Mouse (Mus musculus) left cerebral cortex, adult 8-10 months (tissue): ENCODE results near the gene Eif3d. TPM values are rescaled to one million over a fixed set of nuclear protein-coding genes. Genes with fewer than 3 reads are reported as not detected.
A peak's percentile ranks its signal among the peaks of the same experiment; 100 is the strongest.
"Not testable (repeated sequence)": the region's sequence is repeated elsewhere in the genome, so short reads cannot be mapped to it uniquely, and the experiment has no call there.

Source experiments
- DNase-seq, 2 experiments: peaks; one replicate each; pipeline ENCODE4 v3.0.0; 2022; ENCODE audit warnings: low spot score in 2 of 2
- total RNA-seq, 4 experiments: library from RNA; stranded (reverse); gene quantifications; 2 replicates each; pipeline ENCODE4 v1.2.4; 2022

Eif3d gene
- 100 to 1,000 TPM in 2 of 4 experiments, 10 to 100 TPM in 2; 87.5 to 106 (median 98.6) TPM for total RNA-seq

DNA sequence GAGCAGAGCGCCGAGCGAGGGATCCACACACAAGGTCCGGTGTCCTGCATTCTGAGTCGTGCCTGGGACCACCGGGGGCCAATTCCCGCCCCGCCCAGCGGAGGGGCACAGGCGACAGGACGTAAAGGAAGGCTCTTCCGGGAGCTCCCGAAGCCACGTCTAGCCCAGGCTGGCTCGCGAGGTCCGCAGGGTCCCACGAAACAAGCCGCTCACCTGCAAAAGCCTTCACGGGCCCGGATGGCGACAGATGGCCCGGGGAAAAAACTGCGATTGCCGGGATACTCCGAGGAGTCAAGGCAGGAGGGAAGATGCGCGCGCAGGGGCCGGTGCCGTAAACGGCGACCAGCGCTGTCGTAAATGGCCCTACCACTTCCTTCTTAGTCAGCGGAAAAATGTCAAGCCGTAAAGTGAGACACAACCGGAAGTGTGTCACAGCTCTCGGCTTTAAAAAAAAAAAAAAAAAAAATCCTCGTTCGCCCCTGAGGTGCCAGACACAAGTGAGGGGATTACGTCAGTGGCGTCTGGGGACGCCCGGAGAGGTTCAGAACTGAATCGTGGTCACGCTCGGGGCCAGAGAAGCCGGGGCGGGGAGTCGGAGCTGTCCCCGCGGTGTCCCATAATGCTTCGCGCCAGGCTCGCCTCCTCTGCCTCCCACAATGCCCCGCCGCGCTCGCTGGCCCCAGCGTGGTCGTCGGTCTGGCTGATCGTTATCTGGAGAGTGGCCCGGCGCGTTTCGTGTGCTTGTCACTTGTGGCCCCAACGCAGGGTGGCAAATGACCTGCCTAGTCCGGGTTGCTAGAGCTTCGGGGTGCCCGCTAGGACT is at the start of gene Eif3d:
TSS of gene Eif3d (minus strand) at position 344 of the 823 bp plus-strand sequence.
- DNase-seq: peak; percentile 97 to 100

DNA sequence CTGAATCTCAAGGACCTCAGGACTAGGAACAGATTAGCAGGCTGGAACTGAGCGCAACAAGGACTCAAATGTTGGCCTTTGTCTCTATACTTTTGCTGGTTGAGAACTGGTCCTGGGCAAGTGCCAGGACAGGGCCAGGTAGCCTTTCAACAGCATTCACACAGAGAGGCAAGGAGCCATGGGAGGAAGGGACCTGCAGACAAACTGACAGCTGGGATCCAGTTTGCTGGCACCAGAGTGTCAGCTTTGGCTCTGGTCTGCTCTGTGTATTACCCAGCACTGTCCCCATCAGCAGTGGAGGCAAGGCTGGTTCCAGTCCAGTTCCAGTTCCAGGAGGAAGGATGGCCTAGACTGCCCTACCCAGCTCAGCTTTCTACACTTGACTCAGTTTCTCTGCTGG is 43.4 kb upstream of the Eif3d start:
- no peak for DNase-seq

DNA sequence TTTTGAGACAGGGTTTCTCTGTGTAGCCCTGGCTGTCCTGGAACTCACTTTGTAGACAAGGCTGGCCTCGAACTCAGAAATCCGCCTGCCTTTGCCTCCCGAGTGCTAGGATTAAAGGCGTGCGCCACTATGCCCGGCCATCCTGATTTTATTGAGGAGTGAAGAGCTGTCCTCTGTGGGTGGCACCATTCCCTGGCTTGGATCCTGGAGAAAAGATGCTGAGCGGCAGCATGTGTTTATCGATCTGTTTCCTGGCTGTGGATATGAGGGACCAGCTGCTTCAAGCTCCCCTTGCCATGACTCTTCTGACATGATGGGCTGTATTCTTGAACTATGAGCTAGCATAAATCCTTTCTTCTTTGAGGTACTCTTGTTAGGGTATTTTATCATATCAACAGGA is 37.6 kb upstream of the Eif3d start:
- DNase-seq: not testable (repeated sequence)

DNA sequence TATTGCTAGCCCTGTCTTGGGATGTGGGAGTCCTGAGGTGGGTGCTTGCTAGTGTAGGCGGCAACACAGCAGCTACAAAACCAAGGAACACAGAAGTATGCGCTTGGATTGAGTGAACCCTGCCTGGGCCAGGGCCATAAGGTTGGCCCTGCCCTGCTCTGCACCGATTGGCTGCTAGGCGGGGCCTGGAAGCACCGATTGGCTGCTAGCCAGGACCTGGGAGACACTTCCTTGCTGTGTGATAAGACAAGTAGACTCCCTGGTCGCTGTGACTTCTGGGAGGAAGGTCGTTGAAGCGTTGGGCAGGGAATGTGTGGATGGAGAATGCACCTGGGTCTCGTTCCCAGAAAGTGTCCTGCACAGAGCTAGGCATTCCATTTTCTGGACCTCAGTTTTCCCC is 33.3 kb upstream of the Eif3d start:
- no peak for DNase-seq

DNA sequence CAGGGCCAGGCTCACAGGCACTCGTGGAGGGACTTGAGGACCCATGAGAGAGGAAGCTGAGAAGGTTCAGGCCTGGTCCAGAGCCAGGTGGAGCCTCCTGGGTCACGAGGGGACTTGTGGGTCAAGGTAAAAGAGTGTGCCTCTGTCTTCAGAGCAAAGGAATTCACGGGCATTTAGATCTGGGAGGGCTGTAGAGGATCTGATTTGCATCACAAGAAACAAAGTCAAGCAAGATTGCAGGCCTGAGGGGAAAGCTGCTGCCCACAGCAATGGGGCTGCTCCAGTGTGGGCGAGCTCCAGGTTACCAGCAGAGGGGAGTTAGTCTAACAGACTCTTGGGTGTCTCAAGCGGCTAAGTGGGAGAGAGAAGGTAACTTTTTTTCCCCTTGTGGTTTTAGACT is 30.8 kb upstream of the Eif3d start:
- no peak for DNase-seq

DNA sequence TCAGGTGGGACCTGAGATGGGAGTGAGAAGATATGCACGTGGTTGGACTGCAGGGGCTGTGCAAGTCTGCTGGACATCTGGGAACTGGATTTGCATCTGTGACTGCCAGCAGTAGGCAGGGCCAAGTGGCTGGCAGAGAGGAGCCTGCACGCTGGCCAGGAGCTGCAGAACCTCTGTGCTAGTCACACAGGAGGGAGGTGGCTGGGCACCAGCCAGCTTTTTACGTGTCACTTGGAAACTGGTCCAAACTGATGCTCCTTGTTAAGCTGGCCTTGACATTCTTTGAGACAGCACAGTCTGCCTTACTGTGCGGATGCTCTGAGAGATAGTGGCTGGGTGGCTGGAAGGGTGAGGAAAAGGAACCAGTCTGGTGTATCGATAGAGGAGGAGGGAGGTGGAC is 17.9 kb upstream of the Eif3d start:
- DNase-seq: no peak

DNA sequence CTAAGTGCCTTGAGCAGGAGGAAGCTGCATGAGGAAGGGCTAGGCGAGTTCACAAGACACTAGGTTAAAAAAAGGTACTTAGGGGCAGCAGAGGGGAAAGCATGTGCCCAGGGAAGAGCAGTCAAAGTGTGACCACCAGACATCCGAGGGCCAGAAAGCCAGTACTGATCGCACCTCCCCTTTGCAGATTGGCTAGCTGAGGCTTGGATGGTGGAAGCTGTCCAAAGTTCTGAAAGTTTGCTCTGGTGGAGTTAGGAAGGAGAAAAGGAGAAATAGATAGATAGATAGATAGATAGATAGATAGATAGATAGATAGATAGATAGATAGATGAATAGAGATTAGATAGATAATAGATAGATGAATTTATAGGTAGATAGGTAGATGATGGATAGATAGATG is 12.8 kb upstream of the Eif3d start:
- DNase-seq: no peak

DNA sequence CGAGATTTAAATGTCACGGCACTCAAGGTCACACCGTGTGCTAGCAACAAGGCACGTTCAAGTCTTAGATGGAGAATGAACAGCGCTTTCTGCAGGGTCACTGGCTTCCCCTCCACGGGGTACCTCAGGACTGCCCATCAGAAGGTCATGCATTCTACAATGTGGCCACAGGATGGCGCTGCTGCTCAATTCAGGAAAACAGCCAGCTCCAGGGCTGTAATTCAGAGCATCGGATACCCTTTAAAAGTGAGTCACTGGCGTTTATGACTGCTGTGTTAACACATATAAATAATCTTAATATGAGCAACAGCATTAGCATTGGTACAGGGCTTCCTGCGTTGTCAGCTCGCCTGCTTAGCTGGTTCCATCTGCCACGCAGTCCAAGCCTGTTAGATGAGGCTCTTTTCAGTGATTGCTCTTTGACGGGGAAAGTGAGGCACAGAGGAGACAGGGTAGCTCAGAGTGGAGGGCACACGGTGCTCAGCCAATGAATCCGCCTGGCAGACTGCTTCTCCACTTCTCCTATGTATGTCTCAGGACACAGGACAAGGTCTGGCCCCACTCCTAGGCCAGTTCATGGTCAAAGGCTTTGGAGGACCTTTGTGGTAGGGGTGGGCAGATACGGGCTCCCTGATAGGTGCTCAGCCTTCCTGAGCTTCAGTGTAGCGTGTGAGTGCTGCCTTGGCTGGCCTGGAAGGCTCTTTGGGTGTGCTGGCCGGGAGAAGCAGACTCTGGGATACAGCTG is 11.8 kb upstream of the Eif3d start:
- DNase-seq: peak; percentile 44 to 82

DNA sequence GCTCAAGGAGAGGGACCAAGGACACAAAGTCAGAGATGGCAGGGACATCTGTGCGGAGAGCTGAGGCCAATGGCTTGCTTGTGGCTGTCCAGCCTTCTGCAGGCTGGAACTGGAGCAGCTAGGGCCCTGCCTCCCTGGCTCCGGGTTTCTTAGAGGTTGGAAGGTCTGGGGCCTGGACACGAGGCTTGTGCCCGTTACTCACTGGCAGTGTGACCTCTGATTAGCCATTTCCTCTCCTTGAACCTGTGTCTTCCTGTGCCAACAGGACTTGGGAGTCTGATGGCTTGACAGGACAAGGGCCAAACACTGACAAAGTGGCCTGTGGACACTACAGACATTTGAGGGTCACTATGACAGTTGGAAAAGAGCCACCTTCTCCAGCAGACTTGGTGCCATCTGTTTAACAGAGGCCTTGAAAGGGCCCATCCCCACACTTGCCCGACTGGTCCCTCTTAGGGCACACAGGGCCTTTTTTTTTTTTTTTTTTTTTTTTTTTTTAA is 10.6 kb upstream of the Eif3d start:
- DNase-seq: no peak

DNA sequence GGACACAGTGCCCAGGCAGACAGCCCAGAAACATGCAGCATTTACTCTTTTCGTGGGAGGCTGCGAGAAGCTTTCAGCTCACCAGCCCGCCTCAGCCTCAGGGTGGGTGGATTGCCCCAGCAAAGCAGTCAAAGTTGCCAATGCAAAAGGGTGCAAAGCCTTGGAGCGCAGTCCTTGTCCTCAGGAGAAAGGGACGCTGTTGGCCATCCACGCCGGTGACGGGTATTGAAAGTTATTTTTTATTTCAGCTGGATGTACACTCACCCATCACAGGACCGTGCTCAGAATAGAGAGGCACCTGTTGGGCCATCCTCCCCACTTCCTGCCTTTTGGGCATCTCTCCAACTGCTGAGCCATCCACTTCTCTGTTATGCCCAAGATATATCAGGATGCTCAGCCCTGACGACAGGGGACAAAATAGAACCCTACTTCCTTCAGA is 8.8 kb upstream of the Eif3d start:
- DNase-seq: peak; percentile 43 to 75

DNA sequence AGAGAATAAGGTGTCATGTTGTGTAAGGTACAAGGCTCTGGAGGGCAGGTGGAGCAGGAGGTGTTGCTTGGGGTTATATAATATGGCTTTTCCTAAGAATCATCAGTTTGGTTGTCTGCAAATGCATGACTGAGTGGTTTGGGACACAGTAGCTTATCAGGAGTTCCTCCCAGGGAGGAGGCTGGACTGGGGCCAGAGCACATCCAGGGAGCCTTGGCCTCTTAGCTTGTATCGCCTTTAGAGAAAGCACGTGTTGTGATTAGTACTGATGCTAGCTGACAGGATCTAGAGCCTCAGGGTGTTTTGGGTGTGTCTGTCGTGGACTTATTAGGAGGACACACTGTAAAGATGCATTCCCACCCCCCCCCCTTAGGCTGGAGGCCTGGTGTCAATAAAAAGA is 7.0 kb upstream of the Eif3d start:
- DNase-seq: no peak

DNA sequence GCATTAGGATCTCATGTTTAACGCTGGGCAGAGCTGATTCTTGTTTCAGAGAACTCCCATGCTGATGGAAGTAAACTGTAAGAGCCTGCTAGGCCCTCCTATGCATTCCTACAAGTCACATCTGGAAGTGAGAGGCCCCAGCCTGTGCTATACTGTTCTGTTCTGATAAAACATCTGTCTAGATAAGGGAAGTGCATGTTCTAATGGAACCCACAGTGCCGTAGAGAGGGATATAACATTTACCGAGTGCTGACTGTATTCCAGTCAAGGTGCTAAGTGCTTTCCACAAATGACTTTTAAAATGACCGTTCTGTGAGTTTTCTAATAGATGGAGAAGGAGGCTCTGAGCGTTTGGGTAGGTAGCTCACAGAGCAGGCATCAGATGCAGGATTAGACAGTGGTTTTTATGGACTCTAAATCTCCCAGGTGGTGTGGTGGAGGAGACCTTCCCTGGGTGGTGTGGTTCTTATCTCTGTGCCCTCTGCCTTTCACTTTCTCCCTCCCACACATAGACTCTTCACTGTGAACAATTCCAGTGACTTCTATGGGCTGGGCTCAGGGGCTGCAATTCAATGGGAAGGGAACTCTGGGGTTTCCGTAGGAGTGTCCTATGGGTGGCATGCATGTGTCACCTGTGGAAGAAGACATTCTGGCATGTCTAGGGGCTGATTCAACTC is 3.7 kb upstream of the Eif3d start:
- DNase-seq: no peak

DNA sequence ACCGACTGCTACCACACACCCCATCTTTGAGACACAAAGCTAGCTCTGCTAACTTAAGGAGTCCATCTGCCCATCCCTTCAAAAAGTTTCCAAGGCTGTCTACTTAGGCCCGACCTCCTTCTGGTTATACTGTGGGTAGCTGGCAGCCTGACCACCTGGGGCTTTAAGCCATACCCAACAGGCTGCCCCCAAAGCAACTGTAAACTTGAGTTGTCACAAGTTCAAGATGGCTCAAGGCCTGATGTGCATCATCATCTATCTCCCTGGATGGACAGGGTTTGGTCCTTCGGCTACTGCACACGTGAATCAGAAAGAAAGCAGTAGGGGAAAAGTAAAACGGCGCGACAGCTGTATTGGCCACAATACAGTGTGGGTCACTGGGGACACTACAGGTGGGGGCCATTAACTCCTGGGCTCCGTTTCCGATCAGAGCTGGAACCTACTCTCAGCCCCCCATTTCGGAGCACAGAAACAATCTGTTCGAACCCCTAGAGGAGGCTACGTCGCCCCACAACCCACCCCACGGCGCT is 608 bp downstream of the Eif3d start:
- no peak for DNase-seq

DNA sequence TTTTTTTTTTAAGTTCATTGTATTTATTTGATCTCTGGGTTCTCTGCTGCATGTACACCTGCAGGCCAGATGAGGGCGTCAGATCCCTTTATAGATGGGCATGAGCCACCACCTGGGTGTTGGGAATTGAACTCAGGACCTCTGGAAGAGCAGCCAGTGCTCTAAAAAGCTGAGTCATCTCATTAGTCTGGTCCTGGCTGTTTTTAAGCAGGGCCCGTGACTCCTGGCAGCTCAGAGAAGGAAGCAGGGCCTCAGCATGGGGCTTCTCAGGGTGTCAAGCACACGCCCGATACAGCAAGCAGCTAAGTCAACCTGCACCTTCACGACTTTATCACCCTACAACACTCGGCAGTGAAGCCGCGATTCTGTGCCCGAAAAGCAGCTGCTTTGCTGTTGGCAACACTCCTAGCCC is 5.5 kb downstream of the Eif3d start:
- no peak for DNase-seq

DNA sequence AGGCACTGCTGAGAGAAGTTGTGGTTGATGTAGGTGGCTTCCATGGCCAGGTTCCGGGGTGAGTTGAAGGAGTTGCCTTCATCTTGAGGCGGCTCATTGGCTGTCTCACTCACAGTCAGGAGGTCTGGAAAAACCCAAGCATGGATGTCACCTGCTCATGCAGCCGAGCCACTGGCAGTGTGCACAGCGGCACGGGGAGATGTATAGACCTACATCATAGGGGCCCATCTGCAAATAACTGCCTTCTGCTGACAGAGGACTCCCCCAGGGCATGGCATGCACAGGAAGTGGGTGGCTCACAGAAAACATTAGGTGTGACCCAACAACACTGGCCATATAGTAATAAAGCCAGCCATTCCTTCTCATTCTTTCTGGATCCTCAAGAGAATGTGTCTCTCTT is 8.2 kb downstream of the Eif3d start:
- DNase-seq: no peak

DNA sequence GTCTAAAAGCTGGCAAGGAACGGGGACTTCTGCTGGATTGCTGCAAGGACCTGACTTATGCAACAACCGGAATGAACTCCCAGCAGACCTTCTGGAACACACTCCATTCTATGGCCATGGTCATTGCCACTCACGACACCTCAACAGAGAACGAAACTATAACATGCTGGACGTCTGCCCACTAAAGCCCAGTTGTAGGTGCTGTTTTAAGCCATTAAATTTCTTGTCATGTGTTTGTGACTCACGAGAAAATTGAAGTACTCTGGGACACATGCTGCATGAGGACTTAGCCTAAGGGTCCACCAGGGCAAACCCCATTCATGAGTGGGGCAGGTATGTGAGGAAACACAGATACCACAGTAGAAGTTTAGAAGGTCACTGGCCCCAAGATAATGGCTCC is 9.9 kb downstream of the Eif3d start:
- no peak for DNase-seq

DNA sequence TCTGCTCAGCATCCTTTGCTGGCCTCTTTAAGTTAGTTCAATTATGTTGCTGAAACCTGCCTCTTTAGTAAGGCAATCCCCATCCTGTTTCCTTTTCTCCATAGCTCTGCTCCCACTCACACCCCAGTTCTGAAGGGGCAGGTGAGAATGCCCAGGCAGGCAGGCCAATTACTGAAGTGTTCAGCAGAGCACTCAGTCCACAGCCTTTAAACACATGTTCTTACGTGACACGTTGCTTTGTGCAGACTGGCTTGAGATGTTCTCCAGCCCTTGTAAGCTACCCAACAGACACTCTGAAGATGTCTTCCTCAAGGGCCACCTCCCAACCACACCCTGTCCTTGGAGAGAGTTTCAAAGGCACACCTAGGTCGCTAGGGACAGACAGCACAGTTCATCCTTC is 12.5 kb downstream of the Eif3d start:
- DNase-seq: no peak

DNA sequence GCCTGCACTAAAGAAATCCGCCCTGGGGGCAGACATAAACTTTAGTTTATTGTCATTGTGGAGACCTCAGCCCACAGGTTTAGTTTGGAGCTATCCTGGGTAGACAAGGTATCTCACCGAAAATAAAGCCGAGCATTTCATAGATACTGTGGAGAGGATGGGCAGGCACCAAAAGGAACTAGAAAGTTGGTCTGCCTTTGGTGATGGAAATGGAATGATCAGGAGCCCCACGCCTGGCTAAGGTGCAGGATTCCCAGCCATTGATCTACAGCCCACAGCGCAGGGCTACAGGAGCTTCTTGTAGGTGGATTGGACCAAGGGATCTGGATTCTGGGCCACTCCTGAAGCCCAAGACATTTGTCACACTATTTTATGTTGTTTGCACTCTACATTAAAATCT is 13.0 kb downstream of the Eif3d start:
- no peak for DNase-seq

DNA sequence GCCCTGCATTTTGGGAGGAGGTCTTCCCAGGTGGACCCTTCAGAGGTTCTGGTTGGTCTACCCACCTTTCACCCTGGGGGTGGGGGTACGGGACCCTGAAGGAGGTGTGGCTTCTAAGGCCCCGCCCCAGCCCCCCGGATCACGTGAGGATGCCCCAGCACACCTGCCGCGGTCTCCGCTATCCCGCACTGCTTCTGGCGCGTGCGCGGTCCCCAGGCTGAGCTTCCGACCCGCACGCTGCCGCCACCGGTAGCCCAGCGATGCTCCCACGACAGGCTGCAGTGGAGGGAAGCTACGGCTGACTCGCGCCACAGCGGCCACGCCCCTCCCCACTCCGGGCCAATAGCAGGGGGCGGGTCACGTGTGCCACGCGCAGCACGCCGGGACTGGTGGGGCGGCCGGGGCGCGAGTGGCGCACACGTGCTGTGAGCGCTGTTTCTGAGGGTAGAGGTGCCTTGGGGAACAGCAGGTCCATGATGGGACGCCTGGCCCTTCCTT is 14.2 kb downstream of the Eif3d start, which contains the start of gene Foxred2:
TSS of gene Foxred2 (minus strand) at position 319 of the 498 bp plus-strand sequence.
- peak; percentile 76 to 89 for DNase-seq

DNA sequence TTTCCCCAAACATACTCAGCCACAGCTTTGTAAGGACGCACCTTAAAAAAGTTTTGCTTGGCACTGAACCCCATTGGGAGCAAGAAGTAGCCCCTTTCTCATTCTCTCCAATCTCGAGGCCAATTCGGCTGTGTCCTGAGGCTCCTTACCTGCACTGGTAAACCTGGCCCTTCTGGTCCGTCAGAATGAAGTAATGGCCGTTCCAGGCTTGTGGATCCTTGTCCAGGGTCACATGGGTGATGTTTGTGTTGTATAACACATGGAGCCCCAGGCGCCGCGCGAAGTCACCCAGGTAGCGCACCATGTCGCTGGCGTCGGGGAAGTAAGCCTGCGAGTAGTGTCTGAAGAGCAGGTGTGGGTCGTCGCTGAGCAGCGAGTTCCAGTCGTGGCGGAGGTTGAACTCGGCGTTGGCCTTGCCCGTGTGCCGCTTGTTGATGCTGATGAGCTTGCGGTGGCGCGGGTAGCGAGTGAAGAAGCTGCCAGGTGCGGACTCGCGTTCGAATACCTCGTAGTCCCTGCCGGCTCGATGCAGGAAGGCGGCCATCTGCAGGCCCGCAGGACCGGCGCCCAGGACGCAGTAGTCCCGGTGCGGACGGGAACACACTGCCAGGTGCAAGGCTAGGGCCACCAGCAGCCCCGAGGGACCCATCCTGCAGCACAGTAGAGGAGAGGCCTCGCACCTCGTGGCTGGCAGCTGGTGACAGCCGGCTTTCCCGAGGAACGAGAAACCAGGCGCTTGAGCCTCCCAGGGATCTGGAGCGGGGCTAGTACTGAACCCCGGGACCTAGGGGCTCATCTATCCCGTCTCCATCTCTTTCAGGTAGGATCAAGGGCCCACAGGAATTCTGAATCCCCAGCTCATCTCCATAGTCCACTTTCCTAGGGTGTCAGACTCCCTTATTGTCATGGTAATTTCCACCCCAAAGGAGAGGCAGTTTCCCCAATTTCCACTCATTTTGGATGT is 14.9 kb downstream of the Eif3d start:
- no peak for DNase-seq
